Mouse (Mus musculus) neural tube, postnatal 0 days (tissue): ENCODE measurements around the gene Olfr1315-ps1. TPM values are rescaled to one million over a fixed set of nuclear protein-coding genes. Genes with fewer than 3 reads are reported as not detected.

ENCODE experiments used
- polyA plus RNA-seq: library from polyadenylated mRNA; unstranded; fragments of >200 nt; fragmentation: Nextera tagmentation; extraction: Ambion mirVana; gene quantifications from 2 replicates; pipeline ENCODE4 v1.2.1, GENCODE M21; 2015

The Olfr1315-ps1 gene
- not detected in 2 replicates for polyA plus RNA-seq

DNA sequence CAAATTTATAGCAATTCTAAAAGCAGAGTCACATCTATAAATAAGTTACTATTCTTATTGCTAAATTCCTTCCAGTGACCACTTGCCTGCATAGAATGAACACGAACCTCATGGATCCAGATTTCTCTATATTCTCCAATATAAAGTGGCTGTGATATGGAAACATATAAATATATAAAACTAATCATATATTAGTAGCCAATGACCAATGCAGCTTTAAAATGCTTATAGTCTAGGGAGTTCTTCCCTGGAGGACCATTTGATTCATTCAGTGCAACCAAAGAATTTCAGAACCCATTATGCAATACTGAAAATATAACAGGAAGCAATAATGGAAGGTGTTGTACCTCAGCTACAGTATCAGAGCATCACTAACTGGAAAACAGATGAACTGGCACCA, at the start of gene Olfr1315-ps1:
Olfr1315-ps1 (minus strand) TSS at position 101 of the 400 bp plus-strand sequence.

DNA sequence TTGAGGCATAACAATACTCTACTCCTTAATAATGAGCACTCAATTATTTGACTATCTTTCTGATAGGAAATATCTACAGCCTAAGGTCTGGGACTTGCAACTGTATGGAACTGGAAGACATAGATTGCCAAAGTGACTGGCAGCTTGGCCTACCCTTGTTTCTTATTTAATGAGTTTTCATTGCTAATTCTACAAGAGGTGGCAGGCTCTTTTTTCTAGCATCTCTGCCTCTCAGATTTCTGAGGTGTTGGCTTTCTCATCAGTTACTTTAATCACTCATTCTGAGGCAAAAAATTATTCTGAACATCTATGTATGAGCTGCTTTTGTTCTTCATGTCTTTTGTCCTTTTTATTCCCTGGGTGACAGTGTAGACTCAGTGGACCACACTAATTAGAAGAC, 38.7 kb upstream of the Olfr1315-ps1 start, which contains the start of gene Olfr1318:
Olfr1318 (plus strand) TSS at position 301 of the 400 bp plus-strand sequence.

DNA sequence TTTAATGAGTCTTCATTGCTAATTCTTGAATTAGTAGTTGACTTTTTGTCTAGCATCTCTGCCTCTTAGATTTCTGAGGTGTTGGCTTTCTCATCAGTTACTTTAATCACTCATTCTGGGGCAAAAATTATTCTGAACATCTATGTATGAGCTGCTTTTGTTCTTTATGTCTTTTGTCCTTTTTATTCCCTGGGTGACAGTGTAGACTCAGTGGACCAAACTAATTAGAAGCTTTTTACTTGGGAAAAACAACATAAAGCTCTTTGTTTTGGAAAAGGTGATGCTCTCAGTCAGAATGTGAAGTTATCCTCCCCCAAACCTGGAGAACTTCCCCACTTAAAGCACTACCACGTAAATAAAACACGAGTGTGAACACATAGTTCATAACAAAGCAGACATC, 24.8 kb upstream of the Olfr1315-ps1 start, which contains the start of gene Olfr1317:
Olfr1317 (plus strand) TSS at position 301 of the 400 bp plus-strand sequence.

GRCm38 (mm10) chr2:112134877-112135276, 19.6 kb upstream of the Olfr1315-ps1 start, which contains the start of gene Olfr1316:
Gene Olfr1316 (minus strand): TSS chr2:112134977.

DNA sequence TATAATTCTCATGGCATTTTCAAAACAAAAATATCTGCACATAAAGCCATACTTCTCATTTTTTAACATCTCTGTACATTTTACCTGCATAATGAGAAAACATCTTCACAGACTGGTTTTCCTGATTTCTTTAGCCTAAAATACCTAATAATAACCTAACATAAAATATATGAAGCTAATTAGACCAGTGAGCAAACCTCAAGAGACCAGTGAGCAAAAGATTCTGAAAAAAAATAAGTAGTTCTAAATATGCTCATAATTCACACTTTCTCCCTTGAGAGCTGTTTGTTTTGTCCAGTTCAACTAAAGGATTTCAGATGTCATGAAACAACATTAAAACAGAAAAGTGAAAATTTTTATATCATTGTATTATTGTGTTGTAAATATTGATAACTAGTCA, 18.6 kb downstream of the Olfr1315-ps1 start, which contains the start of gene Olfr1314:
Olfr1314 (minus strand) TSS at position 101 of the 400 bp plus-strand sequence.

DNA sequence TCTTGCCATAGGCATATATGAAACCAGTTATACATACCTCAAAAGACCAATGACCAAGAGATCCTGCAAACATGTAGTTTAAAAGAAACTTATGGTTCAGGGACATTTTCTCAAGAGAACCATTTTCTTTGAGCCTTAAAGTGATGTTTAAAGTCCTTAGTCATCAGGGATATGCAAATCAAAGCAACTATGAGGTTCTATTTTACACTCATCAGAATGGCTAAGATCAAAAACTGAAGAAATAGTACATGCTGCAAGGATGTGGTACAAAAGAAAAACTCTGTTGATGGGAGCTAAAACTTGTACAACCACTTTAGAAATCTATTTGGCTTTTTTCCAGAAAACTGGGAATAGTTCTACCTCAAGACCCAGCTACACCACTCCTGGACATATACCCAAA, 37.5 kb downstream of the Olfr1315-ps1 start, which contains the start of gene Olfr1313:
Olfr1313 (minus strand) TSS at position 101 of the 400 bp plus-strand sequence.

Other genes with a start within 250 kb of the Olfr1315-ps1 start
- gene Olfr1305, start 238.3 kb downstream of the Olfr1315-ps1 start, polyA plus RNA-seq = not detected in 2 replicates
- not detected in 2 replicates for gene Olfr1306, start 199.2 kb downstream of the Olfr1315-ps1 start, polyA plus RNA-seq
- 0.03 TPM in 1 of 2 replicates, not detected in the other for gene Olfr1307, start 166.0 kb downstream of the Olfr1315-ps1 start, polyA plus RNA-seq
- gene Olfr1308, start 150.5 kb downstream of the Olfr1315-ps1 start, polyA plus RNA-seq = not detected in 2 replicates
- gene Olfr1309, start 125.2 kb downstream of the Olfr1315-ps1 start, polyA plus RNA-seq = not detected in 2 replicates
- gene Olfr1310, start 102.7 kb downstream of the Olfr1315-ps1 start, polyA plus RNA-seq = not detected in 2 replicates
- gene Olfr1311, start 91.0 kb downstream of the Olfr1315-ps1 start, polyA plus RNA-seq = not detected in 2 replicates
- not detected in 2 replicates for gene Olfr1312, start 65.2 kb downstream of the Olfr1315-ps1 start, polyA plus RNA-seq
- not detected in 2 replicates for gene Olfr1313, start 37.6 kb downstream of the Olfr1315-ps1 start, polyA plus RNA-seq
- gene Olfr1314, start 18.7 kb downstream of the Olfr1315-ps1 start, polyA plus RNA-seq = not detected in 2 replicates
- gene Olfr1316, start 19.5 kb upstream of the Olfr1315-ps1 start, polyA plus RNA-seq = not detected in 2 replicates
- not detected in 2 replicates for gene Olfr1317, start 24.9 kb upstream of the Olfr1315-ps1 start, polyA plus RNA-seq
- 0.04 TPM in 1 of 2 replicates, not detected in the other for gene Olfr1318, start 38.8 kb upstream of the Olfr1315-ps1 start, polyA plus RNA-seq
- 30.5 and 31.2 TPM in 2 replicates for gene Lpcat4, start 124.0 kb upstream of the Olfr1315-ps1 start, polyA plus RNA-seq
- gene Nutm1, start 143.9 kb upstream of the Olfr1315-ps1 start, polyA plus RNA-seq = 0.06 and 0.10 TPM in 2 replicates
- gene Nop10, start 146.5 kb upstream of the Olfr1315-ps1 start, polyA plus RNA-seq = 192 and 212 TPM in 2 replicates
- gene Slc12a6, start 150.4 kb upstream of the Olfr1315-ps1 start, polyA plus RNA-seq = 12.4 and 14.3 TPM in 2 replicates
- not detected in 2 replicates for gene Gm21985, start 150.9 kb upstream of the Olfr1315-ps1 start, polyA plus RNA-seq